Mouse (Mus musculus) heart, embryonic 11.5 days (tissue): ENCODE measurements around the gene Dmrtc1b. TPM values are rescaled to one million over a fixed set of nuclear protein-coding genes. Genes with fewer than 3 reads are reported as not detected.
"Not testable (repeated sequence)": the region's sequence is repeated elsewhere in the genome, so short reads cannot be mapped to it uniquely, and the experiment has no call there.

Experiments used
- ATAC-seq: fragments of 200-750 bp; cut with Nextera tagmentation; replicated peaks from 2 replicates; pipeline ENCODE4 v1.8.0; 2017; ENCODE audit warnings: moderate library complexity; ENCODE audit not compliant: insufficient number of reproducible peaks, low FRiP score, low TSS enrichment
- H3K27ac ChIP-seq: fragments of 300-500 bp; sonication (generic); 2 replicates; pipeline ENCODE4 v1.5.1; 2014; ENCODE audit warnings: mild to moderate bottlenecking, low read depth, low read length
- H3K27me3 ChIP-seq: fragments of 300-500 bp; sonication (generic); 2 replicates; pipeline ENCODE4 v1.6.1; 2014; ENCODE audit warnings: mild to moderate bottlenecking, low read length, mixed read lengths; ENCODE audit not compliant: control insufficient read depth, insufficient read depth
- H3K36me3 ChIP-seq: fragments of 300-500 bp; sonication (generic); 2 replicates; pipeline ENCODE4 v1.6.1; 2014; ENCODE audit warnings: mild to moderate bottlenecking, low read length, moderate library complexity, mixed read lengths; ENCODE audit not compliant: control insufficient read depth, insufficient read depth
- H3K4me1 ChIP-seq: fragments of 300-500 bp; sonication (generic); 2 replicates; pipeline ENCODE4 v1.6.1; 2014; ENCODE audit warnings: low read length; ENCODE audit not compliant: control insufficient read depth, insufficient read depth
- H3K4me2 ChIP-seq: fragments of 300-500 bp; sonication (generic); 2 replicates; pipeline ENCODE4 v1.6.1; 2014; ENCODE audit warnings: mild to moderate bottlenecking, moderate library complexity
- H3K4me3 ChIP-seq: fragments of 300-500 bp; sonication (generic); 2 replicates; pipeline ENCODE4 v1.5.1; 2014; ENCODE audit warnings: low read depth, low read length
- H3K9ac ChIP-seq: fragments of 300-500 bp; sonication (generic); 2 replicates; pipeline ENCODE4 v1.6.1; 2014; ENCODE audit warnings: mild to moderate bottlenecking, low read depth, low read length, moderate library complexity
- H3K9me3 ChIP-seq: fragments of 300-500 bp; sonication (generic); replicated peaks from 2 replicates; pipeline ENCODE4 v1.6.1; 2016; ENCODE audit warnings: low read length; ENCODE audit not compliant: control insufficient read depth
- WGBS: fragments of 180-500 bp; shearing (Covaris S2); extraction: QIAGEN DNeasy Blood & Tissue Kit; methylation state at CpG from one replicate; pipeline ENCODE4 v1.1.7; 2014; ENCODE audit not compliant: insufficient replicate concordance; 5-methylcytosine and 5-hydroxymethylcytosine counted together
- polyA plus RNA-seq: library from polyadenylated mRNA; unstranded; fragments of >200 nt; fragmentation: Nextera tagmentation; extraction: Ambion mirVana; gene quantifications from 2 replicates; pipeline ENCODE4 v1.2.1, GENCODE M21; 2014

Gene Dmrtc1b
- not detected in 2 replicates for polyA plus RNA-seq

DNA sequence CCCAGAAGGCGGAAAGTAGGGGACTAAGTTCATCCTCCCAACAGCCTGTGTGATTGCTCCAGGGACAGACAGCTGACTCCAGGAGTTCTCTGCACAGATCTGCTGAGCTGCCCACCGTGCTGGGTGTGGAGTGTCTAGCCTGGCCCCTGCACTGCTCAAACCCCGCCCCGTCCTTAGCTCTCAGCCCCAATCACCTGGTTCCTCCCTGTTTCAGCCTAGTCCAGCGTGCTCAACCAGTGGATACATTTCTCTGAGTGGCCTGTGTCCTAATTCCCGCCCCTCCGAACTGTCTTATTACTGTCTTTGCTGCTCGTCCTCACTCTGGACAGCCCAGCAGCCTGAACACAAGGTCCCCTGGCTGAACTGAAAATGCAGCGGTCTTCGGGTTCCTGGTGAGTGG, at the start of gene Dmrtc1b, which contains the start of gene Gm9112:
Dmrtc1b (plus strand) TSS at position 331 of the 400 bp plus-strand sequence.
Gm9112 (minus strand) TSS at position 101 of the 400 bp plus-strand sequence.
- not testable (repeated sequence) for H3K27me3 ChIP-seq, H3K27ac ChIP-seq, H3K9ac ChIP-seq, H3K36me3 ChIP-seq, H3K4me2 ChIP-seq, H3K9me3 ChIP-seq, ATAC-seq, H3K4me3 ChIP-seq, H3K4me1 ChIP-seq
- WGBS: 71% methylated on average over 7 of the region's 10 CpGs

DNA sequence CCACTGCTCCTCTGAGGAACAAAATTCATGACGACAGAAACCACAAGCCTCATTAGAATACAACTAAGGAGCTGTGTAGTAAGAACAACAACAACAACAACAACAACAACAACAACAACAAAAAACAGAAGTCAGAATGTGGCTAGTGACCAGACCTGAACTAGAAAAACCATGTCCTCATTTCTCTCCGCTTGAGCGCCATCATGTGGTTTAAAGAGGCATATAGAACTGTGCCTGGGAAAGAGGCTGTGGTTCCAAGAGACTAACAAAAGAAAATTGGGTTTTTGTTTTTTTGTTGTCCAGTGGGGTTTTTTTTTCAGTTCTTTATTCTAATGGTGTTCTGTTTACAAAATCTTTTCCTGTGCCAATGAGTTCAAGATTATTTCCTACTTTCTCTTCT, 47.0 kb upstream of the Dmrtc1b start:
- H3K9ac ChIP-seq: no peak overlapping the region
- no peaks in the 10 kb centered on the region for H3K36me3 ChIP-seq
- H3K4me1 ChIP-seq: no peaks in the 10 kb centered on the region
- H3K9me3 ChIP-seq: no peaks in the 10 kb centered on the region
- 14% methylated on average over 3 of the region's 3 CpGs for WGBS
- ATAC-seq: no peak
- H3K4me2 ChIP-seq: no peak overlapping the region
- no peak overlapping the region for H3K27ac ChIP-seq
- no peak overlapping the region for H3K4me3 ChIP-seq
- no peaks in the 10 kb centered on the region for H3K27me3 ChIP-seq

DNA sequence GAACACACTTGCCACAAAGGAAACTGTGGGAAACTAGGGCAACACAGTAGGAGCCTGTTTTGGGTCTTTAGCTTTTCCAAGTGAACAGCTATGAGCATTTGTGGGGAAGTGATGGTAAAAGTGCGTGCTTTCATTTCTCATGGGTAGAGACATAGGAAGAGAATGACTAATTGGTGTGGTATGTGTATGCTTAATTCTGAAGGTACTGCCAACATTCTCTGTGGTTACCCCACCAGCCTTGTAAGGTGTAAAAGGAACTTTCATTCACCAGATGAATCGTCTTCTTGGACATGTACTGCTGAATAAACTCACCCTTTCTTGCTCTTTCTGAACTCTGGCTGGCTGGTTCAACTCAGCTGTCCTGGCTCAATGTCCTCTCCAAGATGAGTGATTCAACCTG, 41.0 kb upstream of the Dmrtc1b start:
- Histone ChIP-seq H3K4me3 (no peak overlapping the region), H3K36me3 (no peaks in the 10 kb centered on the region), H3K27ac (no peak overlapping the region), H3K9ac (no peak overlapping the region), H3K4me2 (no peak overlapping the region), H3K4me1 (no peaks in the 10 kb centered on the region), H3K27me3 (no peaks in the 10 kb centered on the region), H3K9me3 (no peaks in the 10 kb centered on the region)
- WGBS: 75% methylated on average over 2 of the region's 2 CpGs
- no peak for ATAC-seq

- H3K4me2 ChIP-seq, H3K36me3 ChIP-seq, ATAC-seq, H3K27me3 ChIP-seq, H3K9ac ChIP-seq, H3K4me1 ChIP-seq, H3K4me3 ChIP-seq, H3K9me3 ChIP-seq, H3K27ac ChIP-seq: not testable (repeated sequence)
- 42% methylated on average over 3 of the region's 3 CpGs for WGBS
Observed at GRCm38 (mm10) chrX:102684706-102685105, 23.0 kb upstream of the Dmrtc1b start.

DNA sequence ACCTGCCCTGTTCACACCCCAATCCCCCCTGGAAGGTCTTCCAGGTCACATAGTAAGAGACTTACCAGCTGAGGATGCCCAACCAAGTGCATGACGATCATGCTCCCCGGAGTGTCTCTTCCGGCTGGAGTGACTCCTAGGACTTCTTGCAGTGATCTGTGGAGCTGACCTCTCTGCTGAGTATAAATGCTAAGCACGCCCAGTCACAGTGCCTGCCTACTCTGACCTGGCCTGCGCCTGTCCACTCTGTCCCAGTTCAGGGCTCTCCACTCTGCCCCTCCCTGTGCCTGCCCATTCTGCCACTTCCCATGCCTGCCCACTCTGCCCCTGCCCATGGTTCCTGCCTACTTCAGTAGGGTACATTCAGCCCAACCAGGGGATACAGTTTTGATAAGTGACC, 20.8 kb upstream of the Dmrtc1b start, which contains the start of gene Gm3880:
Gm3880 (minus strand) TSS at position 101 of the 400 bp plus-strand sequence.
- H3K4me3 ChIP-seq, ATAC-seq, H3K27me3 ChIP-seq, H3K36me3 ChIP-seq, H3K9ac ChIP-seq, H3K4me2 ChIP-seq, H3K4me1 ChIP-seq, H3K27ac ChIP-seq, H3K9me3 ChIP-seq: not testable (repeated sequence)
- 86% methylated on average over 5 of the region's 5 CpGs for WGBS

DNA sequence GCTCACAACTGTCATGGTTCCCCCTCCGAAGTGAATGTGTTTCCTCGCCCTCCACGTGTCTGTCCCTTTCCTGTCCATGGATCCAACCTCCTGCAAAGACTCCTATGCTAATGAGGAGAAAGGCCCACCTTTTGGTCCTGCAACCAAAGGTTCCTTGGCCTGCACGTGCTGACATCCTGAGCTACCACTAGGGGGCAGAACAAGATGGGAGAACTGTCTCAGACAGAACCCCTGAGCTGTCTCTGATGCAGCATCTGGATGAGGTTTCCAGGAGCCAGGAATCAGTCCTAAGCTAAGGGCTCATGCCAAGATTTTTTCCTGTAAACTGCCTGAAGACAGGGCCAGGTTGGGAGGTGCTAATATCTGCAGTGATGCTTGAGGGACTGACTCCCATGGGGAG, 18.4 kb upstream of the Dmrtc1b start:
- not testable (repeated sequence) for H3K36me3 ChIP-seq, H3K9ac ChIP-seq, H3K27me3 ChIP-seq, H3K4me2 ChIP-seq, H3K4me3 ChIP-seq, H3K4me1 ChIP-seq, ATAC-seq, H3K9me3 ChIP-seq, H3K27ac ChIP-seq
- 14% methylated on average over 4 of the region's 4 CpGs for WGBS

DNA sequence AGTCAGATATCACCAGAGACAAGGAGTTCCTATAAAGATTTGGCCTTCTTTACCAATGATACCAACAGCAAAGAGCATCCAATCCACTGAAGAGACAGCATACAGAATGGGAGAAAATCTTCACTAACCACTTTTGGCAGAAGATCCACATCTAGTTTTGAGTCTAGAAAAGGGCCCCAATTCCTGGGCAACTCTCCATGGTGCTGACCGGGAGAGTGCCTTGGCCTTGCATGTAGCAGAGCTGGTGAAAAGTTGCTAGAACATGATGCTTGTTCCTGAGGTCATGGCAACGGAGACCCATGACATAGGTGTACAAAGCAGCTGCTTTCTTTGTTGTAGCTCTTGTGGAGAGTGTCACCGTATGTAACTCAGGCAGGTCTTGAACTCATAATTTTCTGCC, 7.0 kb upstream of the Dmrtc1b start:
- not testable (repeated sequence) for H3K27ac ChIP-seq, H3K9me3 ChIP-seq, H3K4me1 ChIP-seq, H3K27me3 ChIP-seq, H3K9ac ChIP-seq, H3K36me3 ChIP-seq, ATAC-seq, H3K4me3 ChIP-seq, H3K4me2 ChIP-seq
- 73% methylated on average over 3 of the region's 3 CpGs for WGBS

DNA sequence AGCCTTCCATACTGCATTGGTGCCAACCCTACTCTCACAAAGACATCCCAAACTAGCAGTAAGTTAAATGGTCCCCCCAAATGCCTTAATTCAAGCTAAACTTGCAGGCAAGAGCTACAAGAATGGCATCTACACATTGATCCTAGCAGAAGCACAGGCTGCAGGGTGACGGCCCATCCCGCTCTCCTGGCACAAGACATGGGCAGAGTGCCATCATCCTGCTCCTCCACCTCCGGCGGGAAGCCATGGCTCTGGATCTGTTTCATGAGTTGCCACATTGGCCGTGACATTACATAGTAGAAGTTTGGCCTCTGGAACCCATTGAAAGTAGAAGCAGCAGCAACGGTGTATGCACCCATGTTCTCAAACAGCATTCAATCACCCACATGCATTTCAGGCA, 16.6 kb downstream of the Dmrtc1b start:
- 92% methylated on average over 6 of the region's 6 CpGs for WGBS
- H3K9me3 ChIP-seq, H3K27ac ChIP-seq, H3K36me3 ChIP-seq, H3K4me3 ChIP-seq, H3K27me3 ChIP-seq, H3K4me2 ChIP-seq, H3K9ac ChIP-seq, H3K4me1 ChIP-seq, ATAC-seq: not testable (repeated sequence)
